Mouse (Mus musculus): ENCODE results near the gene Col1a1. TPM values are rescaled to one million over a fixed set of nuclear protein-coding genes. Genes with fewer than 3 reads are reported as not detected.

Col1a1 gene
- polyA plus RNA-seq, 1 experiment from 2014 or later, result 209 TPM

DNA sequence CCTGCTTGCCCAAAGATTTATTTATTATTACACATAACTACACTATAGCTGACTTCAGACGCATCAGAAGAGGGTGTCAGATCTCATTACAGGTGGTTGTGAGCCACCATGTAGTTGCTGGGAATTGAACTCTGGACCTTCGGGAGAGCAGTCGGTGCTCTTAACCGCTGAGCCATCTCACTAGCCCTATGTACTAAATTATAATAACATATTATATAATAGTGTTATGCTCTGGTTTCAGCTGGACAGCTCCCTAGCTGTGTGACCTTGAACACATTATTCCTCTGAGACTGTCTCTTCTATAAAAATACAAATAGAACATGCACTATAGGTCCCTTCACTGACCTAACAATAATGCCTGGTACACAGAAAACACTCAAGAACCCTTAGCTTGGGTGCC, 11.0 kb upstream of the Col1a1 start:
- 92% methylated on average over 4 of the region's 4 CpGs for WGBS
- Histone ChIP-seq H3K27ac (no peak overlapping the region), H3K36me3 (no peaks in the 10 kb centered on the region), H3K9me3 (no peaks in the 10 kb centered on the region), H3K4me3 (no peak overlapping the region), H3K4me1 (peaks cover 20% of the 10 kb centered on the region), H3K27me3 (replicated peaks) (no peaks in the 10 kb centered on the region; the same call in 1 of the 2 replicates), H3K9ac (no peak overlapping the region), H3K4me2 (replicated peaks) (no peak overlapping the region)
- ATAC-seq (ENCODE audit: low FRiP score, low read depth), result no peak

DNA sequence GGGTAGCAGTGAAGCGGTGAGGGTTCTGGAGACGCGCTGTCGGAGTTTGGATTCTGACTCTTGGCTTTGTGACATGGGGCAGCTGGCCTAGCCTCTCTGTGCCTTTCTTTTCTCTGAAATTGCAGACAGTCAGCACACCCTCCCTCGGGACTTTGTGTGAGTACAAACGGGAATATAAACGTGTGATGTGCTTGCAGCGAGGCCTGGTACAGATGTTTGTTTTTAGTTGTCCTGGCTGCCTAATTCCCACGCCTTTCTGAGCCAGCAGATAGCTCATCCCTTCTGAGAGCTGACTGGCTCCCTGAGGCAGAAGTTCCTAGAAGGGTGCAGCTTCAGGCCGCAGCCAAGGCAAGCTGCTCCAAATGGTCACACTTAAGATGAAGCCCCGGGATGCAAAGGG, 9.6 kb upstream of the Col1a1 start:
- no peak for ATAC-seq (ENCODE audit: low FRiP score, low read depth)
- Histone ChIP-seq H3K4me1 (peaks cover 20% of the 10 kb centered on the region), H3K9me3 (no peaks in the 10 kb centered on the region), H3K4me2 (replicated peaks) (no peak overlapping the region), H3K27ac (no peak overlapping the region), H3K36me3 (no peaks in the 10 kb centered on the region), H3K9ac (no peak overlapping the region), H3K4me3 (no peak overlapping the region), H3K27me3 (replicated peaks) (peaks cover 3% of the 10 kb centered on the region)
- WGBS, result 69% methylated on average over 11 of the region's 11 CpGs

GRCm38 (mm10) chr11:94927771-94928291, 8.2 kb upstream of the Col1a1 start:
- 25% methylated on average over 5 of the region's 5 CpGs for WGBS
- H3K4me3 ChIP-seq, result no peak overlapping the region
- no peaks in the 10 kb centered on the region for H3K9me3 ChIP-seq
- H3K27ac ChIP-seq, result no peak overlapping the region
- peaks cover 22% of the 10 kb centered on the region for H3K4me1 ChIP-seq
- peaks cover 10% of the 10 kb centered on the region for H3K27me3 ChIP-seq (replicated peaks)
- ATAC-seq (ENCODE audit: low FRiP score, low read depth), result no peak
- H3K4me2 ChIP-seq (replicated peaks), result no peak overlapping the region
- no peaks in the 10 kb centered on the region for H3K36me3 ChIP-seq
- H3K9ac ChIP-seq, result no peak overlapping the region

DNA sequence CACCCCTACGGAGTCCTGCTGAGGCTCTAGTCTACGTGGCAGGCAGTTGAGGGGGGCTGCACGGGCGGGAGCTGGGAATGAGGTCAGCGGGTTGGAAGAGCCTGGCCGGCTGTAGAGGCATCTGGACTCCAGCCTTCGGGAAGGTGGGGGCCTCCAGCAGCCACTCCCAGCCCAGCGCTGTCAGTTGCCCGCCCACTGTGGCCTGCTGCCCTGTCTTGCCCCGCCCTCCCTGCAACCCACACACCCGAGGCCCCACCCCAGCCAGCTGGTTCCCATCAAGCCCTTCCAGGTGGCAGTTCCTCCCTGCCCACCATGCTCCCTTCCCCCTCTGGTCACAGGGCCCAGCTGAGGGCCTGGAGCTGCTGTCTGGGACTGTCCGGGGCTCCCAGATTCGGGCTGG, 7.2 kb upstream of the Col1a1 start:
- Histone ChIP-seq H3K9ac (0 out of 2 replicates have a peak overlapping the region, but pooled peaks have one; percentile 9), H3K9me3 (no peaks in the 10 kb centered on the region), H3K4me2 (replicated peaks) (peak overlapping the region; percentile 42), H3K27ac (no peak overlapping the region), H3K4me3 (no peak overlapping the region), H3K36me3 (no peaks in the 10 kb centered on the region), H3K4me1 (peaks cover 22% of the 10 kb centered on the region), H3K27me3 (replicated peaks) (peaks cover 19% of the 10 kb centered on the region)
- WGBS, result 5% methylated on average over 13 of the region's 13 CpGs
- ATAC-seq (ENCODE audit: low FRiP score, low read depth), result peak; percentile 80

- H3K27me3 ChIP-seq (replicated peaks), result peaks cover 26% of the 10 kb centered on the region
- no peaks in the 10 kb centered on the region for H3K36me3 ChIP-seq
- no peak overlapping the region for H3K27ac ChIP-seq
- H3K9me3 ChIP-seq, result no peaks in the 10 kb centered on the region
- no peak overlapping the region for H3K9ac ChIP-seq
- H3K4me2 ChIP-seq (replicated peaks), result no peak overlapping the region
- no peak for ATAC-seq (ENCODE audit: low FRiP score, low read depth)
- 64% methylated on average over 9 of the region's 9 CpGs for WGBS
- no peak overlapping the region for H3K4me3 ChIP-seq
- peaks cover 22% of the 10 kb centered on the region for H3K4me1 ChIP-seq
Measured at GRCm38 (mm10) chr11:94929599-94929998, 6.4 kb upstream of the Col1a1 start.

- H3K4me1 ChIP-seq, result peaks cover 22% of the 10 kb centered on the region
- ATAC-seq (ENCODE audit: low FRiP score, low read depth), result no peak
- H3K4me3 ChIP-seq, result no peak overlapping the region
- H3K9ac ChIP-seq, result no peak overlapping the region
- no peaks in the 10 kb centered on the region for H3K36me3 ChIP-seq
- H3K27me3 ChIP-seq (replicated peaks), result peaks cover 31% of the 10 kb centered on the region
- no peak overlapping the region for H3K27ac ChIP-seq
- 51% methylated on average over 4 of the region's 4 CpGs for WGBS
- no peak overlapping the region for H3K4me2 ChIP-seq (replicated peaks)
- H3K9me3 ChIP-seq, result no peaks in the 10 kb centered on the region
Measured at GRCm38 (mm10) chr11:94930151-94930550, 5.9 kb upstream of the Col1a1 start.

GRCm38 (mm10) chr11:94933584-94933983, 2.4 kb upstream of the Col1a1 start:
- Histone ChIP-seq H3K4me2 (replicated peaks) (no peak overlapping the region), H3K9me3 (no peaks in the 10 kb centered on the region), H3K27me3 (replicated peaks) (peaks cover 56% of the 10 kb centered on the region), H3K27ac (no peak overlapping the region), H3K4me1 (peaks cover 21% of the 10 kb centered on the region), H3K4me3 (no peak overlapping the region), H3K36me3 (no peaks in the 10 kb centered on the region), H3K9ac (no peak overlapping the region)
- 15% methylated on average over 8 of the region's 8 CpGs for WGBS
- ATAC-seq (ENCODE audit: low FRiP score, low read depth), result no peak

DNA sequence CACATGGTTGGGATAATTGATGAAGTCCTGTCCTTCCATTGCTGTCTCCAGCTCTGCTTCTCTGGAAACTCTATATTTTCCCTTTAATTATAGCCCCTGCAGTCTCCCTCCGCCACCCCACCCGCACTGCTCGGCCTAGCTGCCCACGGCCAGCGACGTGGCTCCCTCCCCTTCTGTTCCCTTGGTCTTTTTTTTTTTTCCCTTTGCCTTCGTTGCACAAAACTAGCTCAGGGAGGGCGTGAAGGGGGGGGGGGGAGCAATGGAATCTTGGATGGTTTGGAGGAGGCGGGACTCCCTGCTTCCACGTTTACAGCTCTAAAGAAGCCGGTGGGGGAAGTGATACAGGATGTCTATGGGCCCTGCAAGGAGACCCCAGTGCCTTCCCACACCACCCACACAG, 1.5 kb upstream of the Col1a1 start:
- Histone ChIP-seq H3K27ac (no peak overlapping the region), H3K27me3 (replicated peaks) (peaks cover 58% of the 10 kb centered on the region), H3K4me3 (no peak overlapping the region), H3K9ac (no peak overlapping the region), H3K36me3 (no peaks in the 10 kb centered on the region), H3K4me1 (peaks cover 13% of the 10 kb centered on the region), H3K9me3 (no peaks in the 10 kb centered on the region), H3K4me2 (replicated peaks) (no peak overlapping the region)
- 20% methylated on average over 11 of the region's 11 CpGs for WGBS
- no peak for ATAC-seq (ENCODE audit: low FRiP score, low read depth)

- Histone ChIP-seq H3K27ac (no peak overlapping the region), H3K9ac (no peak overlapping the region), H3K9me3 (no peaks in the 10 kb centered on the region), H3K4me2 (replicated peaks) (peak overlapping the region; percentile 61), H3K36me3 (no peaks in the 10 kb centered on the region), H3K4me3 (peak overlapping the region; percentile 23), H3K4me1 (peaks cover 13% of the 10 kb centered on the region), H3K27me3 (replicated peaks) (peaks cover 56% of the 10 kb centered on the region)
- peak; percentile 80 for ATAC-seq (ENCODE audit: low FRiP score, low read depth)
- under 1% methylated on average over 17 of the region's 17 CpGs for WGBS
Measured at GRCm38 (mm10) chr11:94936851-94937295, 849 bp downstream of the Col1a1 start.

GRCm38 (mm10) chr11:94937335-94937781, 1.3 kb downstream of the Col1a1 start:
- H3K36me3 ChIP-seq, result no peaks in the 10 kb centered on the region
- H3K4me3 ChIP-seq, result peak overlapping the region; percentile 23
- no peak overlapping the region for H3K27ac ChIP-seq
- H3K4me2 ChIP-seq (replicated peaks), result peak overlapping the region; percentile 61
- ATAC-seq (ENCODE audit: low FRiP score, low read depth), result peak; percentile 42
- no peaks in the 10 kb centered on the region for H3K9me3 ChIP-seq
- WGBS, result under 1% methylated on average over 18 of the region's 18 CpGs
- H3K4me1 ChIP-seq, result peaks cover 13% of the 10 kb centered on the region
- H3K9ac ChIP-seq, result no peak overlapping the region
- peaks cover 56% of the 10 kb centered on the region for H3K27me3 ChIP-seq (replicated peaks)

- H3K4me2 ChIP-seq (replicated peaks), result peak overlapping the region; percentile 61
- H3K9ac ChIP-seq, result no peak overlapping the region
- no peak overlapping the region for H3K27ac ChIP-seq
- H3K4me3 ChIP-seq, result peak overlapping the region; percentile 23
- peaks cover 56% of the 10 kb centered on the region for H3K27me3 ChIP-seq (replicated peaks)
- H3K36me3 ChIP-seq, result no peaks in the 10 kb centered on the region
- WGBS, result 2% methylated on average over 15 of the region's 15 CpGs
- H3K4me1 ChIP-seq, result peaks cover 11% of the 10 kb centered on the region
- H3K9me3 ChIP-seq, result no peaks in the 10 kb centered on the region
- 0 out of 2 replicates have a peak, but pooled peaks have one; percentile 7 for ATAC-seq (ENCODE audit: low FRiP score, low read depth)
Measured at GRCm38 (mm10) chr11:94937787-94938186, 1.8 kb downstream of the Col1a1 start.

- Histone ChIP-seq H3K4me2 (replicated peaks) (peak overlapping the region; percentile 61), H3K36me3 (no peaks in the 10 kb centered on the region), H3K9ac (no peak overlapping the region), H3K4me1 (peaks cover 10% of the 10 kb centered on the region), H3K27ac (no peak overlapping the region), H3K4me3 (no peak overlapping the region; the same call in 1 of the 2 replicates), H3K27me3 (replicated peaks) (peaks cover 53% of the 10 kb centered on the region), H3K9me3 (no peaks in the 10 kb centered on the region)
- ATAC-seq (ENCODE audit: low FRiP score, low read depth), result no peak
- 23% methylated on average over 9 of the region's 9 CpGs for WGBS
Measured at GRCm38 (mm10) chr11:94938296-94938695, 2.3 kb downstream of the Col1a1 start.

DNA sequence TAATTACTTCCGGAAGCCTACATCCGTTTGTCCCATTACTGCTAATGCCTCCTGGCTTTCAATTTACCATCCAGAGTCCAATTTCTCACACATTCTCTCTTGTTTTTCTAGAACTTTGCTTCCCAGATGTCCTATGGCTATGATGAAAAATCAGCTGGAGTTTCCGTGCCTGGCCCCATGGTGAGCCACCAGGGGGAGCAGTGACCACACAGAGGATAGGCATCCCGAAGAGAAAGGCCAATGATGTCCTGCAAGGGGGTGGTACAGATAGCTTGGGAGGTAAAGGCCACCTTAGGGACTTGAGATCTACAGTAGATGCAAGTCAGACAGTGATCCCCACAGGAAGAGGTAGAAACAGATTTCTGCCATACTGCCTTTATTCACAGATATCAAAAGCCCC, 3.3 kb downstream of the Col1a1 start:
- H3K27ac ChIP-seq, result no peak overlapping the region
- no peak overlapping the region for H3K4me3 ChIP-seq
- H3K9me3 ChIP-seq, result no peaks in the 10 kb centered on the region
- no peaks in the 10 kb centered on the region for H3K36me3 ChIP-seq
- WGBS, result 25% methylated on average over 4 of the region's 4 CpGs
- H3K4me1 ChIP-seq, result peaks cover 10% of the 10 kb centered on the region
- H3K9ac ChIP-seq, result no peak overlapping the region
- no peak for ATAC-seq (ENCODE audit: low FRiP score, low read depth)
- H3K4me2 ChIP-seq (replicated peaks), result no peak overlapping the region
- peaks cover 43% of the 10 kb centered on the region for H3K27me3 ChIP-seq (replicated peaks)

Measured in neural tube, embryonic 12.5 days (tissue).